Mouse (Mus musculus) spleen, postnatal 36 days (tissue): ENCODE measurements around the gene Samsn1.

Experiments
- DNase-seq, 2 experiments: peaks; one replicate each; pipeline ENCODE4 v3.0.0; 2022; ENCODE audit warnings: low spot score in 2 of 2, mixed read lengths in 1 of 2

Samsn1 gene

GRCm38 (mm10) chr16:75961036-75961435 lies 61.0 kb downstream of the Samsn1 start:
- DNase-seq, result peak; percentile 27 to 49

GRCm38 (mm10) chr16:75933357-75933756 lies 88.7 kb downstream of the Samsn1 start:
- DNase-seq, result no peak

- no peak for DNase-seq
Measured at GRCm38 (mm10) chr16:75930222-75930553, 91.9 kb downstream of the Samsn1 start.

- peak in 1 of 2 experiments; percentile 30 for DNase-seq
Measured at GRCm38 (mm10) chr16:75929536-75930221, 92.4 kb downstream of the Samsn1 start.

GRCm38 (mm10) chr16:75926511-75926910 lies 95.6 kb downstream of the Samsn1 start:
- no peak for DNase-seq

- peak; percentile 45 to 47 for DNase-seq
Measured at GRCm38 (mm10) chr16:75920870-75921269, 101.2 kb downstream of the Samsn1 start.

- DNase-seq, result no peak
Measured at GRCm38 (mm10) chr16:75919298-75919697, 102.8 kb downstream of the Samsn1 start.

GRCm38 (mm10) chr16:75917712-75918111 lies 104.4 kb downstream of the Samsn1 start:
- DNase-seq, result peak; percentile 42 to 45

GRCm38 (mm10) chr16:75912051-75912450 lies 110.0 kb downstream of the Samsn1 start:
- no peak for DNase-seq

GRCm38 (mm10) chr16:75908635-75909494 lies 113.2 kb downstream of the Samsn1 start:
- DNase-seq, result peak; percentile 80 to 81

GRCm38 (mm10) chr16:75906790-75907189 lies 115.3 kb downstream of the Samsn1 start:
- DNase-seq, result no peak

- no peak for DNase-seq
Measured at GRCm38 (mm10) chr16:75906260-75906659, 115.8 kb downstream of the Samsn1 start.

GRCm38 (mm10) chr16:75905324-75905723 lies 116.8 kb downstream of the Samsn1 start:
- no peak for DNase-seq

GRCm38 (mm10) chr16:75904072-75904471 lies 118.0 kb downstream of the Samsn1 start:
- DNase-seq, result no peak

GRCm38 (mm10) chr16:75903028-75903427 lies 119.1 kb downstream of the Samsn1 start:
- no peak for DNase-seq

- DNase-seq, result no peak
Measured at GRCm38 (mm10) chr16:75899885-75900620, 122.0 kb downstream of the Samsn1 start.

- no peak for DNase-seq
Measured at GRCm38 (mm10) chr16:75897828-75898367, 124.2 kb downstream of the Samsn1 start.

GRCm38 (mm10) chr16:75894263-75894901 lies 127.7 kb downstream of the Samsn1 start:
- DNase-seq, result no peak

GRCm38 (mm10) chr16:75893470-75893869 lies 128.6 kb downstream of the Samsn1 start:
- no peak for DNase-seq

- no peak for DNase-seq
Measured at GRCm38 (mm10) chr16:75889081-75889646, 132.9 kb downstream of the Samsn1 start.

- DNase-seq, result no peak
Measured at GRCm38 (mm10) chr16:75887203-75887602, 134.9 kb downstream of the Samsn1 start.
